Mouse (Mus musculus): Measurements from ENCODE around the gene Gm44805.

DNA sequence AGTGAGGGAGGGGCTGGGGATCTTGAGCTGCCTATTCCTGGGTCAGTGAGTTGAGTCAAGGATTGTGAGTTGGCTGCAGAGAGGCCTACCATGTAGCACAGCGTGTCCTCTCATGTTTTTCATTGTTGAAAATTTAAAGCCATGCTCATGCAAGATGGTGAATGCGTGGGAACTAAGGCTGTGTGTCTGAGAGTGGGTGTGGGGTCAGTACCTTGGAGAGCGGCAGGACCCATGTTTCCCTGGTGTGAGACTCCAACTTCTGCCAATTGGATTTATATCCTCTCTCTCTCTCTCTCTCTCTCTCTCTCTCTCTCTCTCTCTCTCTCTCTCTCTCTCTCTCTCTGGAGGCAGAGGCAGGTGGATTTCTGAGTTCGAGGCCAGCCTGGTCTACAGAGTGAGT lies 45.3 kb upstream of the Gm44805 start:
- TF ChIP-seq POLR2A (IDR thresholded peaks at IDR 0.05; ENCODE audit: low read depth, low read length) (no peak), CTCF (IDR thresholded peaks at IDR 0.05; ENCODE audit: borderline replicate concordance, insufficient read depth, low read length) (no peak)

All from embryonic fibroblast, embryonic 13.5 days (primary cell).